7 mouse cellular contexts compared by ENCODE assay signal in genomic region chr17:73009962-73010361, GRCm38 (mm10).
DNase-seq lines count a peak whose midpoint lies in the region.

No protein-coding gene starts in this region.

- peak; percentile 34 to 59 for DNase-seq in spleen, postnatal 36 days (ENCODE audit: low spot score in 2 of 2)
- DNase-seq in spleen, adult 18-20 months = no peak
- peak; percentile 17 for DNase-seq in cerebellum, adult 9-11 months
- DNase-seq in induced T-regulatory cell, adult 2 months (ENCODE audit: low read depth) = peak; percentile 82
- peak; percentile 81 to 89 for DNase-seq in lung, postnatal 4 days
- no peak for DNase-seq in frontal cortex, postnatal 25 days (ENCODE audit: low spot score in 2 of 2)
- no peak for DNase-seq in MN1 (ENCODE audit: low spot score)

Comparison
In these comparisons a context has a peak if more than half of its experiments do, and no peak if none do; other contexts are left out.
1. DNase-seq: peak in spleen, postnatal 36 days (2 of 2), cerebellum, adult 9-11 months (single experiment), induced T-regulatory cell, adult 2 months (single experiment) and lung, postnatal 4 days (2 of 2); none in spleen, adult 18-20 months (0 of 2), frontal cortex, postnatal 25 days (0 of 2) and MN1 (single experiment).